ENCODE assay signal across 18 mouse cellular contexts in genomic region chr5:35494773-35495390, GRCm38 (mm10). TPM values are rescaled to one million over a fixed set of nuclear protein-coding genes. Genes with fewer than 3 reads are reported as not detected.
A peak's percentile ranks its signal among the peaks of the same experiment; 100 is the strongest.
DNase-seq lines count a peak whose midpoint lies in the region; ATAC-seq and TF ChIP-seq lines count a peak whose summit lies in the region.
"Had no signal": no experiment of that assay in that cellular context is flagged by ENCODE, and none has a peak within 500 bp of the region (broad histone marks: within the 10 kb centered on the region; RNA-seq: fewer than 3 reads in every experiment).

No protein-coding gene starts in this region.

- peak overlapping the region; percentile 66 for H3K27ac ChIP-seq in hindbrain, embryonic 10.5 days
- H3K27ac ChIP-seq in hindbrain, embryonic 14.5 days: no peak overlapping the region
- no peak overlapping the region for H3K27ac ChIP-seq in neural tube, embryonic 15.5 days (replicated peaks)
- 0 out of 2 replicates have a peak overlapping the region, but pooled peaks have one; percentile 11 for H3K27ac ChIP-seq in kidney, postnatal 0 days
- H3K27ac ChIP-seq in stomach, postnatal 0 days (replicated peaks): no peak overlapping the region
- H3K27ac ChIP-seq: hindbrain, embryonic 15.5 days; intestine, embryonic 15.5 days; limb, embryonic 13.5 days; liver, embryonic 13.5 days; midbrain, embryonic 13.5 days had no signal

- TF ChIP-seq POLR2A in lung, adult 2 months (IDR thresholded peaks at IDR 0.05; ENCODE audit: borderline replicate concordance, extremely low read depth, low read depth, low read length): no peak

- no peak for TF ChIP-seq CTCF in kidney, postnatal 0 days (IDR thresholded peaks at IDR 0.05; ENCODE audit: low read depth)
- no peak for TF ChIP-seq CTCF in stomach, postnatal 0 days (IDR thresholded peaks at IDR 0.05; ENCODE audit: low read depth)
- TF ChIP-seq CTCF in lung, adult 2 months (IDR thresholded peaks at IDR 0.05; ENCODE audit: insufficient read depth, low read length): no peak

- peaks cover 48% of the 10 kb centered on the region for H3K27me3 ChIP-seq in hindbrain, embryonic 10.5 days (ENCODE audit: insufficient read depth, poor library complexity, severe bottlenecking)
- H3K27me3 ChIP-seq in hindbrain, embryonic 14.5 days (ENCODE audit: control insufficient read depth, insufficient read depth, low read length): no peaks in the 10 kb centered on the region
- no peaks in the 10 kb centered on the region for H3K27me3 ChIP-seq in neural tube, embryonic 15.5 days (replicated peaks)
- no peaks in the 10 kb centered on the region for H3K27me3 ChIP-seq in kidney, postnatal 0 days (ENCODE audit: insufficient read depth, low read length)
- no peaks in the 10 kb centered on the region for H3K27me3 ChIP-seq in stomach, postnatal 0 days (ENCODE audit: control insufficient read depth, insufficient read depth, low read length)
- H3K27me3 ChIP-seq: hindbrain, embryonic 15.5 days; intestine, embryonic 15.5 days; liver, embryonic 13.5 days had no signal

- H3K9me3 ChIP-seq in hindbrain, embryonic 10.5 days: no peaks in the 10 kb centered on the region
- no peaks in the 10 kb centered on the region for H3K9me3 ChIP-seq in hindbrain, embryonic 14.5 days (ENCODE audit: control insufficient read depth, low read length)
- H3K9me3 ChIP-seq in neural tube, embryonic 15.5 days (replicated peaks): no peaks in the 10 kb centered on the region
- no peaks in the 10 kb centered on the region for H3K9me3 ChIP-seq in kidney, postnatal 0 days (replicated peaks; ENCODE audit: low read length)
- H3K9me3 ChIP-seq in stomach, postnatal 0 days (ENCODE audit: control insufficient read depth, low read length): no peaks in the 10 kb centered on the region
- H3K9me3 ChIP-seq: G1E; hindbrain, embryonic 15.5 days; intestine, embryonic 15.5 days; limb, embryonic 13.5 days; liver, embryonic 13.5 days; midbrain, embryonic 13.5 days had no signal

- peak; percentile 52 for DNase-seq in hindbrain, embryonic 10.5 days (ENCODE audit: low spot score)
- DNase-seq in hindbrain, embryonic 14.5 days (ENCODE audit: low spot score): no peak
- DNase-seq in neural tube, embryonic 10.5 days (ENCODE audit: extremely low spot score, low spot score): peak; percentile 51
- peak; percentile 22 for DNase-seq in kidney, postnatal 0 days (ENCODE audit: low spot score)
- DNase-seq in frontal cortex, postnatal 14 days (ENCODE audit: low spot score in 2 of 2): no peak
- no peak for DNase-seq in stomach, postnatal 0 days (ENCODE audit: low spot score)
- DNase-seq in lung, adult 2 months: no peak
- DNase-seq: cerebellum, adult 18-20 months; layer of hippocampus, postnatal 36 days; liver, embryonic 13.5 days; right cerebral cortex, postnatal 4 days had no signal

- H3K36me3 ChIP-seq in hindbrain, embryonic 10.5 days: no peaks in the 10 kb centered on the region
- no peaks in the 10 kb centered on the region for H3K36me3 ChIP-seq in hindbrain, embryonic 14.5 days (replicated peaks; ENCODE audit: control insufficient read depth, insufficient read depth)
- no peaks in the 10 kb centered on the region for H3K36me3 ChIP-seq in neural tube, embryonic 15.5 days
- H3K36me3 ChIP-seq in kidney, postnatal 0 days (ENCODE audit: insufficient read depth, low read length): no peaks in the 10 kb centered on the region
- no peaks in the 10 kb centered on the region for H3K36me3 ChIP-seq in stomach, postnatal 0 days (ENCODE audit: control insufficient read depth, insufficient read depth, low read length)
- H3K36me3 ChIP-seq: G1E; hindbrain, embryonic 15.5 days; intestine, embryonic 15.5 days; limb, embryonic 13.5 days; liver, embryonic 13.5 days; midbrain, embryonic 13.5 days had no signal

- no peak for TF ChIP-seq EP300 in stomach, postnatal 0 days (optimal IDR thresholded peaks at IDR 0.05)

- H3K4me1 ChIP-seq in hindbrain, embryonic 10.5 days (replicated peaks): peaks cover 50% of the 10 kb centered on the region
- H3K4me1 ChIP-seq in hindbrain, embryonic 14.5 days (replicated peaks; ENCODE audit: control insufficient read depth, insufficient read depth, low read length): no peaks in the 10 kb centered on the region
- no peaks in the 10 kb centered on the region for H3K4me1 ChIP-seq in neural tube, embryonic 15.5 days
- H3K4me1 ChIP-seq in kidney, postnatal 0 days (replicated peaks; ENCODE audit: insufficient read depth, low read length): 0 out of 2 replicates have a peak, but pooled peaks cover 7% of the 10 kb centered on the region
- no peaks in the 10 kb centered on the region for H3K4me1 ChIP-seq in stomach, postnatal 0 days (replicated peaks; ENCODE audit: control insufficient read depth, insufficient read depth)
- no peaks in the 10 kb centered on the region for H3K4me1 ChIP-seq in lung, adult 2 months (ENCODE audit: control insufficient read depth, insufficient read depth, low read length)
- H3K4me1 ChIP-seq: hindbrain, embryonic 15.5 days; intestine, embryonic 15.5 days; liver, embryonic 13.5 days had no signal

- 23% methylated on average over 8 of the region's 8 CpGs for WGBS in hindbrain, embryonic 10.5 days
- WGBS in hindbrain, embryonic 14.5 days: 37% methylated on average over 8 of the region's 8 CpGs
- 48% methylated on average over 8 of the region's 8 CpGs for WGBS in neural tube, embryonic 15.5 days
- WGBS in kidney, postnatal 0 days: 9% methylated on average over 8 of the region's 8 CpGs
- WGBS in stomach, postnatal 0 days: 40% methylated on average over 8 of the region's 8 CpGs
- 47% methylated on average over 8 of the region's 8 CpGs for WGBS in lung, adult 2 months

- H3K4me3 ChIP-seq in hindbrain, embryonic 10.5 days: no peak overlapping the region
- H3K4me3 ChIP-seq in hindbrain, embryonic 14.5 days (replicated peaks; ENCODE audit: low read length): no peak overlapping the region
- no peak overlapping the region for H3K4me3 ChIP-seq in neural tube, embryonic 15.5 days (replicated peaks)
- H3K4me3 ChIP-seq in kidney, postnatal 0 days (replicated peaks; ENCODE audit: low read depth, low read length): no peak overlapping the region
- H3K4me3 ChIP-seq in stomach, postnatal 0 days (ENCODE audit: low read depth, low read length): no peak overlapping the region
- H3K4me3 ChIP-seq in lung, adult 2 months (replicated peaks; ENCODE audit: extremely low read depth, low read depth, low read length): no peak overlapping the region
- H3K4me3 ChIP-seq: hindbrain, embryonic 15.5 days; intestine, embryonic 15.5 days; limb, embryonic 13.5 days; liver, embryonic 13.5 days; midbrain, embryonic 13.5 days had no signal

- no peak overlapping the region for H3K9ac ChIP-seq in hindbrain, embryonic 14.5 days
- no peak overlapping the region for H3K9ac ChIP-seq in neural tube, embryonic 15.5 days (replicated peaks)
- 0 out of 2 replicates have a peak overlapping the region, but pooled peaks have one; percentile 18 for H3K9ac ChIP-seq in kidney, postnatal 0 days (ENCODE audit: low read depth, low read length)
- H3K9ac ChIP-seq in stomach, postnatal 0 days (ENCODE audit: low read length): no peak overlapping the region
- H3K9ac ChIP-seq: hindbrain, embryonic 15.5 days; intestine, embryonic 15.5 days; limb, embryonic 13.5 days; liver, embryonic 13.5 days; midbrain, embryonic 13.5 days had no signal

- no peak overlapping the region for H3K4me2 ChIP-seq in hindbrain, embryonic 14.5 days (replicated peaks)
- no peak overlapping the region for H3K4me2 ChIP-seq in neural tube, embryonic 15.5 days
- H3K4me2 ChIP-seq in kidney, postnatal 0 days (ENCODE audit: low read length): no peak overlapping the region
- H3K4me2 ChIP-seq in stomach, postnatal 0 days (replicated peaks; ENCODE audit: low read depth): no peak overlapping the region
- H3K4me2 ChIP-seq: hindbrain, embryonic 15.5 days; intestine, embryonic 15.5 days; limb, embryonic 13.5 days; liver, embryonic 13.5 days; midbrain, embryonic 13.5 days had no signal

- no peak for ATAC-seq in hindbrain, embryonic 14.5 days (ENCODE audit: low FRiP score)
- ATAC-seq in neural tube, embryonic 15.5 days (ENCODE audit: low FRiP score): no peak
- peak; percentile 76 for ATAC-seq in kidney, postnatal 0 days (replicated peaks; ENCODE audit: low FRiP score, low read depth)
- no peak for ATAC-seq in stomach, postnatal 0 days (ENCODE audit: low FRiP score, low TSS enrichment)
- ATAC-seq: intestine, embryonic 15.5 days; midbrain, embryonic 13.5 days had no signal

RNA-seq across cellular contexts. Expression of gene Cpz, which starts 30.6 kb away (rescaled TPM):
- polyA plus RNA-seq in hindbrain, embryonic 10.5 days (2016; fragmentation: Nextera tagmentation; extraction: Ambion mirVana): 4.7 and 5.0 TPM in 2 replicates
- 0.80 and 1.0 TPM in 2 replicates for polyA plus RNA-seq in hindbrain, embryonic 14.5 days (2014; fragmentation: Nextera tagmentation; extraction: Ambion mirVana)
- 2.8 and 3.7 TPM in 2 replicates for polyA plus RNA-seq in neural tube, embryonic 15.5 days (2015; fragmentation: Nextera tagmentation; extraction: Ambion mirVana)
- polyA plus RNA-seq in kidney, postnatal 0 days (2015; fragmentation: Nextera tagmentation; extraction: Ambion mirVana): 4.7 and 6.0 TPM in 2 replicates
- polyA plus RNA-seq in stomach, postnatal 0 days (2015; fragmentation: Nextera tagmentation; extraction: Ambion mirVana): 10.5 and 11.0 TPM in 2 replicates
- polyA plus RNA-seq in lung, adult 2 months (2012; rRNA removed): 6.0 and 9.2 TPM in 2 replicates
- polyA plus RNA-seq: neural tube, embryonic 14.5 days had no signal

Comparison
In these comparisons a context has a peak if more than half of its experiments do, and no peak if none do; other contexts are left out.
1. DNase-seq: peak in hindbrain, embryonic 10.5 days (single experiment), neural tube, embryonic 10.5 days (single experiment) and kidney, postnatal 0 days (single experiment); none in hindbrain, embryonic 14.5 days (single experiment), frontal cortex, postnatal 14 days (0 of 2), stomach, postnatal 0 days (single experiment) and lung, adult 2 months (single experiment).
2. H3K27ac ChIP-seq: peak in hindbrain, embryonic 10.5 days (single experiment) and kidney, postnatal 0 days (single experiment); none in hindbrain, embryonic 14.5 days (single experiment), neural tube, embryonic 15.5 days (single experiment) and stomach, postnatal 0 days (single experiment).